8 mouse cellular contexts compared by ENCODE assay signal in the genomic region with DNA sequence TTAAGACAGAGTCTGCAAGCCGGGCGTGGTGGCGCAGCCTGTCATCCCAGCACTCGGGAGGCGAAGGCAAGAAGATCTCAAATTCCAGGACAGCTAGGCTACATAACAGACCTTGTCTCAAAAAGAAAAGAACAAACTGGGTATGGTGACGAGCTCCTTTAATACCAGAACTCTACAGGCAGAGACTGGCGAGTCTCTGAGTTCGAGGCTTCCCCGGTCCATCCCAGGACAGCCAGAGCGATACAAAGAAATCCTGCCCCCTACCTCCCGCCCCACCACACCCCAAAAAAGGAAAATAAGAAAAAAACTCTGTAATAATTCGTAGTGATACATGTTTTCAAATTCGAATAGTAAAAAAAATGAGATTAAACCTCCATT. TPM values are rescaled to one million over a fixed set of nuclear protein-coding genes. Genes with fewer than 3 reads are reported as not detected.
DNase-seq lines count a peak whose midpoint lies in the region; ATAC-seq lines count a peak whose summit lies in the region.

No protein-coding gene starts in this region.

- H3K27me3 ChIP-seq in lung, embryonic 15.5 days: no peaks in the 10 kb centered on the region
- no peaks in the 10 kb centered on the region for H3K27me3 ChIP-seq in embryonic facial prominence, embryonic 14.5 days (replicated peaks; ENCODE audit: control insufficient read depth, insufficient read depth, low read length)
- H3K27me3 ChIP-seq in intestine, embryonic 16.5 days (replicated peaks; ENCODE audit: control insufficient read depth, insufficient read depth, low read length): no peaks in the 10 kb centered on the region
- H3K27me3 ChIP-seq in neural tube, embryonic 14.5 days (ENCODE audit: control insufficient read depth, insufficient read depth, low read length): no peaks in the 10 kb centered on the region

- H3K27ac ChIP-seq in lung, embryonic 15.5 days: peak overlapping the region; percentile 94
- peak overlapping the region; percentile 97 for H3K27ac ChIP-seq in embryonic facial prominence, embryonic 14.5 days (replicated peaks; ENCODE audit: low read depth, low read length)
- peak overlapping the region; percentile 98 for H3K27ac ChIP-seq in intestine, embryonic 16.5 days (ENCODE audit: low read length)
- peak overlapping the region; percentile 88 for H3K27ac ChIP-seq in neural tube, embryonic 14.5 days (ENCODE audit: low read depth, low read length)

- no peaks in the 10 kb centered on the region for H3K9me3 ChIP-seq in lung, embryonic 15.5 days
- no peaks in the 10 kb centered on the region for H3K9me3 ChIP-seq in embryonic facial prominence, embryonic 14.5 days (ENCODE audit: control insufficient read depth, low read length)
- no peaks in the 10 kb centered on the region for H3K9me3 ChIP-seq in intestine, embryonic 16.5 days (ENCODE audit: control insufficient read depth, low read length)
- H3K9me3 ChIP-seq in neural tube, embryonic 14.5 days (ENCODE audit: control insufficient read depth, low read length): no peaks in the 10 kb centered on the region

- H3K9ac ChIP-seq in lung, embryonic 15.5 days: peak overlapping the region; percentile 81
- H3K9ac ChIP-seq in embryonic facial prominence, embryonic 14.5 days (ENCODE audit: low read depth, low read length): peak overlapping the region; percentile 91
- H3K9ac ChIP-seq in intestine, embryonic 16.5 days (ENCODE audit: low read depth, low read length): peak overlapping the region; percentile 92
- H3K9ac ChIP-seq in neural tube, embryonic 14.5 days (replicated peaks; ENCODE audit: low read depth, low read length): peak overlapping the region; percentile 80

- H3K4me3 ChIP-seq in lung, embryonic 15.5 days: peak overlapping the region; percentile 84
- H3K4me3 ChIP-seq in embryonic facial prominence, embryonic 14.5 days (ENCODE audit: low read depth, low read length): peak overlapping the region; percentile 87
- H3K4me3 ChIP-seq in intestine, embryonic 16.5 days (ENCODE audit: low read length): peak overlapping the region; percentile 93
- peak overlapping the region; percentile 83 for H3K4me3 ChIP-seq in neural tube, embryonic 14.5 days (ENCODE audit: low read depth, low read length)

- peak; percentile 1; the same call in 1 of the 2 replicates for ATAC-seq in lung, embryonic 15.5 days (ENCODE audit: borderline replicate concordance, extremely low read depth, low FRiP score, low TSS enrichment)
- no peak for ATAC-seq in embryonic facial prominence, embryonic 14.5 days (ENCODE audit: low read depth)
- no peak; the same call in 1 of the 2 replicates for ATAC-seq in intestine, embryonic 16.5 days
- ATAC-seq in neural tube, embryonic 14.5 days (ENCODE audit: low read depth): no peak

- H3K36me3 ChIP-seq in lung, embryonic 15.5 days: peaks cover 32% of the 10 kb centered on the region
- H3K36me3 ChIP-seq in embryonic facial prominence, embryonic 14.5 days (ENCODE audit: control insufficient read depth, insufficient read depth, low read length): peaks cover 34% of the 10 kb centered on the region
- peaks cover 6% of the 10 kb centered on the region; the same call in 1 of the 2 replicates for H3K36me3 ChIP-seq in intestine, embryonic 16.5 days (ENCODE audit: control insufficient read depth, insufficient read depth, low read length)
- H3K36me3 ChIP-seq in neural tube, embryonic 14.5 days (ENCODE audit: control insufficient read depth, insufficient read depth, low read length): peaks cover 24% of the 10 kb centered on the region

- DNase-seq in lung, postnatal 36 days: no peak
- no peak for DNase-seq in embryonic facial prominence, embryonic 14.5 days (ENCODE audit: low spot score)
- DNase-seq in right cerebral cortex, postnatal 4 days: no peak
- DNase-seq in spleen, postnatal 10 days (ENCODE audit: low spot score in 2 of 2): no peak
- no peak for DNase-seq in gastrocnemius, postnatal 10 days

- peak overlapping the region; percentile 76 for H3K4me2 ChIP-seq in lung, embryonic 15.5 days
- peak overlapping the region; percentile 81 for H3K4me2 ChIP-seq in embryonic facial prominence, embryonic 14.5 days (ENCODE audit: low read depth, low read length)
- peak overlapping the region; percentile 70 for H3K4me2 ChIP-seq in intestine, embryonic 16.5 days (ENCODE audit: low read depth, low read length)
- peak overlapping the region; percentile 88 for H3K4me2 ChIP-seq in neural tube, embryonic 14.5 days (ENCODE audit: low read depth, low read length)

- 3% methylated on average over 13 of the region's 13 CpGs for WGBS in lung, embryonic 15.5 days
- WGBS in embryonic facial prominence, embryonic 14.5 days: 2% methylated on average over 13 of the region's 13 CpGs
- WGBS in intestine, embryonic 16.5 days: 4% methylated on average over 13 of the region's 13 CpGs
- WGBS in neural tube, embryonic 14.5 days: 5% methylated on average over 13 of the region's 13 CpGs

- peaks cover 8% of the 10 kb centered on the region for H3K4me1 ChIP-seq in lung, embryonic 15.5 days
- peaks cover 4% of the 10 kb centered on the region; the same call in 1 of the 2 replicates for H3K4me1 ChIP-seq in embryonic facial prominence, embryonic 14.5 days (ENCODE audit: control insufficient read depth, insufficient read depth, low read length)
- H3K4me1 ChIP-seq in intestine, embryonic 16.5 days (ENCODE audit: control insufficient read depth, insufficient read depth, low read length): peaks cover 8% of the 10 kb centered on the region; the same call in 1 of the 2 replicates
- peaks cover 3% of the 10 kb centered on the region; the same call in 1 of the 2 replicates for H3K4me1 ChIP-seq in neural tube, embryonic 14.5 days (ENCODE audit: control insufficient read depth, insufficient read depth, low read length)

RNA-seq across cellular contexts. Expression of a gene that starts 0.9 kb away (rescaled TPM):
- polyA plus RNA-seq in lung, embryonic 15.5 days (2015; fragmentation: Nextera tagmentation; extraction: Ambion mirVana): 20.9 and 22.1 TPM in 2 replicates
- 22.7 and 23.9 TPM in 2 replicates for polyA plus RNA-seq in embryonic facial prominence, embryonic 14.5 days (2014; fragmentation: Nextera tagmentation; extraction: Ambion mirVana)
- polyA plus RNA-seq in intestine, embryonic 16.5 days (2015; fragmentation: Nextera tagmentation; extraction: Ambion mirVana): 17.9 and 21.7 TPM in 2 replicates
- 21.9 and 27.2 TPM in 2 replicates for polyA plus RNA-seq in neural tube, embryonic 14.5 days (2014; fragmentation: Nextera tagmentation; extraction: Ambion mirVana)
- 1 to 10 TPM; 8.7 to 9.8 TPM for total RNA-seq in gastrocnemius, postnatal 10 days (2021)

RNA-seq across cellular contexts. Expression of a gene that starts 12.7 kb away (rescaled TPM):
- 1.3 TPM in 1 of 2 replicates, not detected in the other for polyA plus RNA-seq in lung, embryonic 15.5 days (2015; fragmentation: Nextera tagmentation; extraction: Ambion mirVana)
- polyA plus RNA-seq in embryonic facial prominence, embryonic 14.5 days (2014; fragmentation: Nextera tagmentation; extraction: Ambion mirVana): not detected in 2 replicates
- not detected in 2 replicates for polyA plus RNA-seq in intestine, embryonic 16.5 days (2015; fragmentation: Nextera tagmentation; extraction: Ambion mirVana)
- polyA plus RNA-seq in neural tube, embryonic 14.5 days (2014; fragmentation: Nextera tagmentation; extraction: Ambion mirVana): 1.9 TPM in 1 of 2 replicates, not detected in the other
- not detected for total RNA-seq in gastrocnemius, postnatal 10 days (2021)

RNA-seq across cellular contexts. Expression of a gene that starts 35.1 kb away (rescaled TPM):
- polyA plus RNA-seq in lung, embryonic 15.5 days (2015; fragmentation: Nextera tagmentation; extraction: Ambion mirVana): 179 and 191 TPM in 2 replicates
- 130 and 160 TPM in 2 replicates for polyA plus RNA-seq in embryonic facial prominence, embryonic 14.5 days (2014; fragmentation: Nextera tagmentation; extraction: Ambion mirVana)
- 97.9 and 110 TPM in 2 replicates for polyA plus RNA-seq in intestine, embryonic 16.5 days (2015; fragmentation: Nextera tagmentation; extraction: Ambion mirVana)
- polyA plus RNA-seq in neural tube, embryonic 14.5 days (2014; fragmentation: Nextera tagmentation; extraction: Ambion mirVana): 364 and 402 TPM in 2 replicates
- 10 to 100 TPM; 34.0 to 50.1 TPM for total RNA-seq in gastrocnemius, postnatal 10 days (2021)

RNA-seq across cellular contexts. Expression of a gene that starts 42.2 kb away (rescaled TPM):
- polyA plus RNA-seq in lung, embryonic 15.5 days (2015; fragmentation: Nextera tagmentation; extraction: Ambion mirVana): 80.9 and 82.2 TPM in 2 replicates
- polyA plus RNA-seq in embryonic facial prominence, embryonic 14.5 days (2014; fragmentation: Nextera tagmentation; extraction: Ambion mirVana): 80.5 and 95.2 TPM in 2 replicates
- polyA plus RNA-seq in intestine, embryonic 16.5 days (2015; fragmentation: Nextera tagmentation; extraction: Ambion mirVana): 76.7 and 77.2 TPM in 2 replicates
- polyA plus RNA-seq in neural tube, embryonic 14.5 days (2014; fragmentation: Nextera tagmentation; extraction: Ambion mirVana): 100 and 110 TPM in 2 replicates
- 10 to 100 TPM; 67.0 to 71.2 TPM for total RNA-seq in gastrocnemius, postnatal 10 days (2021)
